Mouse (Mus musculus) forebrain, embryonic 10.5 days (tissue): ENCODE results near the gene 1110051M20Rik. TPM values are rescaled to one million over a fixed set of nuclear protein-coding genes. Genes with fewer than 3 reads are reported as not detected.
A peak's percentile ranks its signal among the peaks of the same experiment; 100 is the strongest.

Experiments used
- DNase-seq: peaks from one replicate; pipeline ENCODE4 v3.0.0-alpha.2; 2017; ENCODE audit warnings: low spot score; ENCODE audit errors: extremely low spot score
- H3K27ac ChIP-seq: fragments of 300-500 bp; sonication (generic); 2 replicates; pipeline ENCODE4 v1.5.1; 2016; ENCODE audit warnings: mild to moderate bottlenecking
- H3K27me3 ChIP-seq: fragments of 300-500 bp; sonication (generic); 2 replicates; pipeline ENCODE4 v1.6.1; 2016; ENCODE audit warnings: mild to moderate bottlenecking; ENCODE audit not compliant: poor library complexity, severe bottlenecking
- H3K36me3 ChIP-seq: fragments of 300-500 bp; sonication (generic); replicated peaks from 2 replicates; pipeline ENCODE4 v1.6.1; 2016; ENCODE audit warnings: mild to moderate bottlenecking, moderate library complexity
- H3K4me1 ChIP-seq: fragments of 300-500 bp; sonication (generic); 2 replicates; pipeline ENCODE4 v1.6.1; 2016
- H3K4me3 ChIP-seq: fragments of 300-500 bp; sonication (generic); 2 replicates; pipeline ENCODE4 v1.5.1; 2016; ENCODE audit warnings: mild to moderate bottlenecking, moderate library complexity
- H3K9me3 ChIP-seq: fragments of 300-500 bp; sonication (generic); 2 replicates; pipeline ENCODE4 v1.6.1; 2016; ENCODE audit warnings: mild to moderate bottlenecking, moderate library complexity
- WGBS: fragments of 180-500 bp; shearing (Covaris S2); methylation state at CpG from one replicate; pipeline ENCODE4 v1.1.7; 2016; 5-methylcytosine and 5-hydroxymethylcytosine counted together
- polyA plus RNA-seq: library from polyadenylated mRNA; unstranded; fragments of >200 nt; fragmentation: Nextera tagmentation; extraction: Ambion mirVana; gene quantifications from 2 replicates; pipeline ENCODE4 v1.2.1, GENCODE M21; 2016

1110051M20Rik gene
- polyA plus RNA-seq, 1 experiment from 2014 or later: 100 TPM

DNA sequence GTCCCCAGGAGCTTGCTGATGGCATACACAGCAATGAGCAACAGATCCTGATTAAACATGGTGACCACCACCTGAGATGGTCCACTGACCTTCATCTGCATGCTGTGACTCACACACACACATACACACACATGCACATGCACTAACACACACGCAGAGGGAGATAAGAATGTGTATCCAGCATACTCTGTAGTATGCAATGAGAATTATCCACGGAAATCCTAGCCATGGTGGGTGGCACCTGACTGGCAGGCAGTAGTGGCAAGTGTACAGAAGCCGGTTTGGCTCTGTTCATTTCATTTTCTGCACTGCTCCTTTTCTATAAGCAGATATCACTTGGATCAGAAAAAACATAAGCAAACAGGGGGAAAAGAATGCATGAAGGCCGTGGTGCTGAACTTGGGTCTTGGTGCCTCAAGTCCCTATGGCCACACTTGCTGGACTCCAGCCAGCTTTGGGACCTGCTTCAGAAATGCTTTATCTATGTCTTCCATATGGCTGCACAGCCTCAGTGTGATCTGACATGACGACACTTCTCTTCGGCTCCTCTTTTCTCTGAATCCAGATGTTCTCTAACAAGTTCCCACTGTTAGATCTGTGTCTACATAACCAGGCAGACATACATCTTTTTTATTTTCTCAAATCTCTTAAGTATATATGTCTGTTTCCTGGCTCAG lies 89.6 kb downstream of the 1110051M20Rik start:
- no peaks in the 10 kb centered on the region for H3K36me3 ChIP-seq
- WGBS: 87% methylated on average over 6 of the region's 6 CpGs

GRCm38 (mm10) chr2:91353854-91354253 lies 90.7 kb downstream of the 1110051M20Rik start:
- H3K27me3 ChIP-seq: no peaks in the 10 kb centered on the region
- no peak for DNase-seq
- no peak overlapping the region for H3K27ac ChIP-seq
- no peak overlapping the region for H3K4me3 ChIP-seq
- no peaks in the 10 kb centered on the region for H3K36me3 ChIP-seq
- H3K4me1 ChIP-seq: peaks cover 16% of the 10 kb centered on the region
- no peaks in the 10 kb centered on the region for H3K9me3 ChIP-seq
- 54% methylated on average over 3 of the region's 3 CpGs for WGBS

More for the DNA sequence above, 89.6 kb downstream of the 1110051M20Rik start:
- Histone ChIP-seq H3K4me1 (peaks cover 6% of the 10 kb centered on the region), H3K4me3 (no peak overlapping the region), H3K9me3 (no peaks in the 10 kb centered on the region), H3K27me3 (no peaks in the 10 kb centered on the region), H3K27ac (no peak overlapping the region)
- no peak for DNase-seq

DNA sequence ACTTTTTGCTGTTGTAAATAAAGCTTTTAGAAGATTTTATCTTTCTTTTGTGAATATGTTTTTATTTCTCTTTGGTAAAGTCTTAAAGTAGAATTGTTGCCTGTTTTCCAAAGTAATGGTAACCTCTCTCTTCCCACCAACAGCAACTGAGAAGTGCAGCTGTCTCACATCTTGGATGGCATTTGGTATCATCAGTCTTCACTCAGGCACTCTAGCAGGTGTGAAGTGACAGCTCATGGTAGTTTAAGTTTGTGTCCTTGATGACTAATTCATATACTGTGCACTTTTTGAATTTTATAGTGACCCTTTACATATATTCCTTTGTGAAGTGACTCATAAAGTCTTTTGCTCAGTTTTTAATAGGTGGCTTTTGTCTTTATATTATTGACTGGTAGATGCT lies 92.7 kb downstream of the 1110051M20Rik start:
- DNase-seq: no peak
- Histone ChIP-seq H3K4me1 (peaks cover 26% of the 10 kb centered on the region), H3K27me3 (no peaks in the 10 kb centered on the region), H3K9me3 (no peaks in the 10 kb centered on the region), H3K36me3 (no peaks in the 10 kb centered on the region), H3K27ac (no peak overlapping the region), H3K4me3 (no peak overlapping the region)

DNA sequence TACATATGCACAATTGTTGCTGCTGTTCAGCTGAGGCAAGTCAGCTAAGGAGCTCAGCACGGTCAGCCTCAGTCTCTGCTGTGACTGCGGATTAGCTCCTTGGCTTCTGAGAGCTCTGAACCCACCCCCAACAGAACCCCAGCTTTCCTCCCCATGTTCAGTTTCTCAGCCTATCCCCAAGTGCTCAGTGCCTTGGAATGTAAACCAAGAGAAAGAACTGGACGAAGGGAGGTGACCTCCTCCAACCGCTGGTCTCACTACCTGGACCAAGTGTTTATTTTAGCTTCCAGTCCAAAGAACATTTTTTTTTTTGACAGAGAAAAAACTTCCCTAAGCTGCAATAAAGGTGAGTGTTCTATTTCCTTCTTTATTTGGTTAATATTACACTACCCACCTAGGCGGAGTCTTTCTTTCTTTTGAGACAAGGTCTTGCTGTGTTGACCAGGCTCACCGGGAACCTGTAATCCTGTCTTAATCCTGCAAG lies 94.5 kb downstream of the 1110051M20Rik start:
- 0 out of 2 replicates have a peak, but pooled peaks cover 3% of the 10 kb centered on the region for H3K36me3 ChIP-seq
- H3K27ac ChIP-seq: no peak overlapping the region
- no peaks in the 10 kb centered on the region for H3K27me3 ChIP-seq
- H3K4me3 ChIP-seq: no peak overlapping the region
- H3K4me1 ChIP-seq: peaks cover 26% of the 10 kb centered on the region
- H3K9me3 ChIP-seq: no peaks in the 10 kb centered on the region
- DNase-seq: no peak
- WGBS: 56% methylated on average over 6 of the region's 6 CpGs

GRCm38 (mm10) chr2:91348936-91349335 lies 95.6 kb downstream of the 1110051M20Rik start:
- Histone ChIP-seq H3K27ac (no peak overlapping the region), H3K36me3 (peaks cover 5% of the 10 kb centered on the region), H3K9me3 (no peaks in the 10 kb centered on the region), H3K27me3 (no peaks in the 10 kb centered on the region), H3K4me1 (peaks cover 26% of the 10 kb centered on the region), H3K4me3 (no peak overlapping the region)
- DNase-seq: no peak
- WGBS: 76% methylated on average over 4 of the region's 4 CpGs

DNA sequence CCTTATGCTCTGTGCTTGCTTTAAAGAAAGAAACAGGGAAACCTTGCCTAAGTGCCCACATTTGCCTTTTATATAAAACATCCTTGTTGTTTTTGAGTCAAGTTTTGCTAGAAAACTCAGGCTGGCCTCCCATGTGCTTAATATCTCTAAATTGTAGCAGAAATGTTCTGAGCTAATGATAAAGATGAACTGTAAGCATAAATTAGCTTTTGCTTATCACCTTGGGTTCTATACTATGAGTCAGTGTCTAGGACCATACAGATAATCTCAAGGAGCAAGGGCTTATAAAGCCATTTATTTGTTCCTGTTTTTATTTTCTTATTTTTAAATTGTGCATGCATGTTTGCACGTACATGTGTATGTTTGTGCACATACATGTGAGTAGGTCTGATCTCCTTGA lies 98.9 kb downstream of the 1110051M20Rik start:
- no peak for DNase-seq
- peaks cover 23% of the 10 kb centered on the region for H3K4me1 ChIP-seq
- H3K4me3 ChIP-seq: no peak overlapping the region
- no peak overlapping the region for H3K27ac ChIP-seq
- no peaks in the 10 kb centered on the region for H3K27me3 ChIP-seq
- peaks cover 5% of the 10 kb centered on the region; the same call in 1 of the 2 replicates for H3K9me3 ChIP-seq
- WGBS: 95% methylated on average over 1 of the region's 1 CpGs
- H3K36me3 ChIP-seq: peaks cover 14% of the 10 kb centered on the region

DNA sequence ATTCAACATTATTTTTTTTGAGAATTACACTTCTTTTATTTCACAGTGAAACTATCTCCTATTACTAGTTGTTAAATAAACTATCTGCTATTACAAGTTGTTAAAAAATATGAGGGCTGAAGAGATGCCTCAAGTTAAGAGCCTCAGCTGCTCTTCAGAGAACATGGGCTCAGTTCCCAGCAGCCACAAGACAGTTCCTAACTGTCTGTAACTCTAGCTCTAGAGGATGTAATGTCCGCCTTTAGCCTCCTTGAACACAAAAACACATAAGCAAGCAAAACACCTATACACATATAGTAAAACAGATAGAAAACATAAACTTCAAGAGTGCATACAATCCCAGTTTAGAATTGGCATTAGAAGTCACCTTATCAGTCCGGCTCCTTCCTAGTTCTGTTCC lies 104.9 kb downstream of the 1110051M20Rik start:
- Histone ChIP-seq H3K27ac (no peak overlapping the region), H3K4me1 (peaks cover 13% of the 10 kb centered on the region), H3K36me3 (peaks cover 14% of the 10 kb centered on the region), H3K4me3 (no peak overlapping the region), H3K9me3 (peaks cover 5% of the 10 kb centered on the region; the same call in 1 of the 2 replicates), H3K27me3 (no peaks in the 10 kb centered on the region)
- DNase-seq: no peak
- WGBS: 89% methylated on average over 2 of the region's 2 CpGs

GRCm38 (mm10) chr2:91335128-91335527 lies 109.4 kb downstream of the 1110051M20Rik start:
- no peak for DNase-seq
- WGBS: 85% methylated on average over 4 of the region's 4 CpGs
- Histone ChIP-seq H3K4me1 (peaks cover 46% of the 10 kb centered on the region), H3K27ac (no peak overlapping the region; the same call in 1 of the 2 replicates), H3K27me3 (no peaks in the 10 kb centered on the region), H3K36me3 (0 out of 2 replicates have a peak, but pooled peaks cover 3% of the 10 kb centered on the region), H3K4me3 (no peak overlapping the region), H3K9me3 (no peaks in the 10 kb centered on the region)

- Histone ChIP-seq H3K4me1 (peaks cover 76% of the 10 kb centered on the region), H3K4me3 (no peak overlapping the region), H3K9me3 (no peaks in the 10 kb centered on the region), H3K27me3 (no peaks in the 10 kb centered on the region), H3K36me3 (no peaks in the 10 kb centered on the region), H3K27ac (peak overlapping the region; percentile 88)
- 84% methylated on average over 7 of the region's 7 CpGs for WGBS
- no peak for DNase-seq
These were observed 113.3 kb downstream of the 1110051M20Rik start for GRCm38 (mm10) chr2:91331051-91331843.

GRCm38 (mm10) chr2:91329996-91330738 lies 114.3 kb downstream of the 1110051M20Rik start:
- H3K4me1 ChIP-seq: peaks cover 85% of the 10 kb centered on the region
- H3K27ac ChIP-seq: peak overlapping the region; percentile 88
- 69% methylated on average over 8 of the region's 8 CpGs for WGBS
- H3K9me3 ChIP-seq: 0 out of 2 replicates have a peak, but pooled peaks cover 3% of the 10 kb centered on the region
- no peak for DNase-seq
- no peak overlapping the region for H3K4me3 ChIP-seq
- H3K36me3 ChIP-seq: peaks cover 3% of the 10 kb centered on the region; the same call in 1 of the 2 replicates
- no peaks in the 10 kb centered on the region for H3K27me3 ChIP-seq

- 0 out of 2 replicates have a peak overlapping the region, but pooled peaks have one; percentile 14 for H3K4me3 ChIP-seq
- 89% methylated on average over 3 of the region's 3 CpGs for WGBS
- DNase-seq: no peak
- 0 out of 2 replicates have a peak, but pooled peaks cover 3% of the 10 kb centered on the region for H3K9me3 ChIP-seq
- H3K4me1 ChIP-seq: peaks cover 90% of the 10 kb centered on the region
- H3K27ac ChIP-seq: peak overlapping the region; percentile 88
- peaks cover 3% of the 10 kb centered on the region; the same call in 1 of the 2 replicates for H3K36me3 ChIP-seq
- no peaks in the 10 kb centered on the region for H3K27me3 ChIP-seq
These were observed 115.8 kb downstream of the 1110051M20Rik start for GRCm38 (mm10) chr2:91328729-91329125.

DNA sequence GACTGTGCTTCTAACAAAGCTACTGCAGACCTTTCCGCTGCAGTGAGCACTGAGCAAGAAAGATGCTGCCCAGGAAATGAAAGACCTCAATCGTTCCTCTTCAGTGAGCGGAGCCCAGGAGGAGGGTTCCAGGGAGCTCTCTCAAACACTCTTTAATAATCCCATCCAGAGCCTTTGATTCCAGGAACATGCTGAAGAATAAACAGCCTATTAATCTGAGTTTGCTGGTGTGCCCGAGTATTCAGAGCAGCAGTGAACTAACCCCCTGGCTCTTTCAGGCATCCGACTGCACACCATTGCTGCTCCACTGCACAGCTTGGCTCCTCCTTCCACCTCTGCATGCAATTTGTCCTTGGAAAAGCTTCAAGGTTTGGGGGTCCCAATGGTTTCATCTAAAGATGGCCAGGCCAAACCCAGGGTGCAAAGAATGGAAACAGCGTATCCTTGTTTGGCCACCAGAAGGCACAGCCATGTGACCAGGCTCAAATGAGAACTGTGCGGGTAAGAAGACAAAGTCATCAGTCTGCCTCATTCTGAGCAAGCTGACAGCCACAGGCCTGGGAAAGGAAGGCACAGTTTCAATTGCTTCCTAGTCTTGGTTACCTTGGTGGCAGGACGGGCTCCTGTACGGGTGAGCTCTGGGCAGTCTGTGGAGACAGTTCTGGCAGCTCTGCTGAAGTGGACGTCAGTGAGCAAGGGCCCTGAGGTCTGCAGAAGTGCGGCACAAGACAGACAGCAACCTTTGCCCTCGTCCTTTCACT lies 116.4 kb downstream of the 1110051M20Rik start:
- peak overlapping the region; percentile 14; the same call in 1 of the 2 replicates for H3K4me3 ChIP-seq
- peak overlapping the region; percentile 88 for H3K27ac ChIP-seq
- DNase-seq: peak; percentile 58
- WGBS: 34% methylated on average over 12 of the region's 12 CpGs
- no peaks in the 10 kb centered on the region for H3K27me3 ChIP-seq
- 0 out of 2 replicates have a peak, but pooled peaks cover 3% of the 10 kb centered on the region for H3K9me3 ChIP-seq
- H3K36me3 ChIP-seq: peaks cover 3% of the 10 kb centered on the region; the same call in 1 of the 2 replicates
- H3K4me1 ChIP-seq: peaks cover 91% of the 10 kb centered on the region
